Mouse (Mus musculus) forebrain, embryonic 16.5 days (tissue): ENCODE measurements around the gene Dis3l. TPM values are rescaled to one million over a fixed set of nuclear protein-coding genes. Genes with fewer than 3 reads are reported as not detected.
A peak's percentile ranks its signal among the peaks of the same experiment; 100 is the strongest.

Experiments
- ATAC-seq: fragments of 200-750 bp; cut with Nextera tagmentation; 2 replicates; pipeline ENCODE4 v1.8.0; 2017; ENCODE audit warnings: mild to moderate bottlenecking, moderate library complexity
- H3K27ac ChIP-seq: fragments of 300-500 bp; sonication (generic); 2 replicates; pipeline ENCODE4 v1.5.1; 2014; ENCODE audit warnings: low read length, control low read depth
- H3K27me3 ChIP-seq: fragments of 300-500 bp; sonication (generic); replicated peaks from 2 replicates; pipeline ENCODE4 v1.6.1; 2014; ENCODE audit warnings: low read length; ENCODE audit not compliant: control insufficient read depth, insufficient read depth
- H3K36me3 ChIP-seq: fragments of 300-500 bp; sonication (generic); 2 replicates; pipeline ENCODE4 v1.6.1; 2014; ENCODE audit not compliant: control insufficient read depth, insufficient read depth
- H3K4me1 ChIP-seq: fragments of 300-500 bp; sonication (generic); replicated peaks from 2 replicates; pipeline ENCODE4 v1.6.1; 2014; ENCODE audit warnings: low read length; ENCODE audit not compliant: control insufficient read depth, insufficient read depth
- H3K4me2 ChIP-seq: fragments of 300-500 bp; sonication (generic); 2 replicates; pipeline ENCODE4 v1.6.1; 2014; ENCODE audit warnings: mild to moderate bottlenecking, low read length, control low read depth
- H3K4me3 ChIP-seq: fragments of 300-500 bp; sonication (generic); replicated peaks from 2 replicates; pipeline ENCODE4 v1.5.1; 2014; ENCODE audit warnings: mild to moderate bottlenecking, low read length, control low read depth
- H3K9ac ChIP-seq: fragments of 300-500 bp; sonication (generic); replicated peaks from 2 replicates; pipeline ENCODE4 v1.6.1; 2014; ENCODE audit warnings: low read depth, low read length, control low read depth
- H3K9me3 ChIP-seq: fragments of 300-500 bp; sonication (generic); 2 replicates; pipeline ENCODE4 v1.6.1; 2016; ENCODE audit warnings: low read length; ENCODE audit not compliant: control insufficient read depth
- WGBS: fragments of 180-500 bp; shearing (Covaris S2); extraction: QIAGEN DNeasy Blood & Tissue Kit; methylation state at CpG from one replicate; pipeline ENCODE4 v1.1.7; 2014; 5-methylcytosine and 5-hydroxymethylcytosine counted together
- polyA plus RNA-seq: library from polyadenylated mRNA; unstranded; fragments of >200 nt; fragmentation: Nextera tagmentation; extraction: Ambion mirVana; gene quantifications from 2 replicates; pipeline ENCODE4 v1.2.1, GENCODE M21; 2015

Dis3l gene
- polyA plus RNA-seq, 1 experiment from 2014 or later, result 25.9 TPM

- peak overlapping the region; percentile 75 for H3K4me2 ChIP-seq
- no peaks in the 10 kb centered on the region for H3K36me3 ChIP-seq
- 65% methylated on average over 5 of the region's 5 CpGs for WGBS
- H3K4me1 ChIP-seq, result peaks cover 9% of the 10 kb centered on the region
- H3K27ac ChIP-seq, result no peak overlapping the region
- no peak for ATAC-seq
- no peaks in the 10 kb centered on the region for H3K27me3 ChIP-seq
- H3K9ac ChIP-seq, result peak overlapping the region; percentile 95
- H3K9me3 ChIP-seq, result no peaks in the 10 kb centered on the region
- H3K4me3 ChIP-seq, result peak overlapping the region; percentile 91
These were observed 58.6 kb downstream of the Dis3l start for GRCm38 (mm10) chr9:64282404-64282987.

DNA sequence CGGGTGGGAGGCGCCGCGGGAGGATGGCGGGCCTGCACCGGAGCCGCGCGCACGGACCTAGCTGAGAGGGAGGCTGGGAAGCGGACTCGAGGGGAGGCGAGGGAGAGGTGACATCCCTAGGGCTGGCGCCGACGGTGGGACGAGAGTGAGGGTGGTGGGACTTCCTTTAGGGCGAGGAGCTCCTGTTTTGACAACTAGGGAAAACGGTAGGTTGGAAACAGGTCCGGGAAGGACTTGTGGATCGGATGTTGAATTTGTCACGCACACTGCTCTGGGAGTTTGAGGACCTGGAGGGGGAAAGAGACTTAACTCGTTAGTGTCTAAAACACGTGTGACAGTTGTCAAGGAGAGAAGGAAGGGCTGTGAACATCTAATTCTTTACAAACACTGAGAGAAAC is 59.3 kb downstream of the Dis3l start:
- Histone ChIP-seq H3K36me3 (no peaks in the 10 kb centered on the region), H3K4me3 (peak overlapping the region; percentile 91), H3K4me1 (peaks cover 9% of the 10 kb centered on the region), H3K4me2 (peak overlapping the region; percentile 75), H3K27ac (peak overlapping the region; percentile 91), H3K27me3 (no peaks in the 10 kb centered on the region), H3K9ac (peak overlapping the region; percentile 95), H3K9me3 (no peaks in the 10 kb centered on the region)
- peak; percentile 92 for ATAC-seq
- under 1% methylated on average over 24 of the region's 24 CpGs for WGBS

- Histone ChIP-seq H3K9me3 (no peaks in the 10 kb centered on the region), H3K27ac (peak within 1 kb of the TSS; percentile 91), H3K4me2 (peak within 1 kb of the TSS; percentile 75), H3K4me1 (peaks cover 9% of the 10 kb centered on the region), H3K36me3 (no peaks in the 10 kb centered on the region), H3K9ac (peak within 1 kb of the TSS; percentile 95), H3K4me3 (peak within 1 kb of the TSS; percentile 91), H3K27me3 (no peaks in the 10 kb centered on the region)
- WGBS, result 3% methylated on average over 46 of the region's 46 CpGs
- peak; percentile 98 for ATAC-seq
These were observed 59.8 kb downstream of the Dis3l start, which contains the start of gene Tipin for GRCm38 (mm10) chr9:64281105-64281780. Gene Tipin, plus strand, starts transcription at chr9:64281581.

- no peak overlapping the region for H3K4me2 ChIP-seq
- WGBS, result 94% methylated on average over 6 of the region's 6 CpGs
- peaks cover 9% of the 10 kb centered on the region for H3K4me1 ChIP-seq
- H3K36me3 ChIP-seq, result no peaks in the 10 kb centered on the region
- no peak overlapping the region for H3K27ac ChIP-seq
- ATAC-seq, result no peak
- no peak overlapping the region for H3K9ac ChIP-seq
- no peaks in the 10 kb centered on the region for H3K9me3 ChIP-seq
- no peak overlapping the region for H3K4me3 ChIP-seq
- no peaks in the 10 kb centered on the region for H3K27me3 ChIP-seq
These were observed 62.3 kb downstream of the Dis3l start for GRCm38 (mm10) chr9:64278665-64279310.

- H3K4me3 ChIP-seq, result no peak overlapping the region
- H3K4me1 ChIP-seq, result peaks cover 9% of the 10 kb centered on the region
- H3K27ac ChIP-seq, result no peak overlapping the region
- no peaks in the 10 kb centered on the region for H3K27me3 ChIP-seq
- H3K9me3 ChIP-seq, result no peaks in the 10 kb centered on the region
- WGBS, result 70% methylated on average over 8 of the region's 8 CpGs
- H3K36me3 ChIP-seq, result no peaks in the 10 kb centered on the region
- H3K4me2 ChIP-seq, result no peak overlapping the region
- ATAC-seq, result no peak
- H3K9ac ChIP-seq, result no peak overlapping the region
These were observed 63.4 kb downstream of the Dis3l start for GRCm38 (mm10) chr9:64277706-64278105.

GRCm38 (mm10) chr9:64274919-64275318 is 66.2 kb downstream of the Dis3l start:
- no peak overlapping the region for H3K27ac ChIP-seq
- no peak overlapping the region for H3K4me3 ChIP-seq
- ATAC-seq, result no peak
- H3K4me1 ChIP-seq, result no peaks in the 10 kb centered on the region
- no peak overlapping the region for H3K4me2 ChIP-seq
- H3K9me3 ChIP-seq, result no peaks in the 10 kb centered on the region
- no peaks in the 10 kb centered on the region for H3K27me3 ChIP-seq
- H3K9ac ChIP-seq, result no peak overlapping the region
- WGBS, result 67% methylated on average over 1 of the region's 1 CpGs
- H3K36me3 ChIP-seq, result no peaks in the 10 kb centered on the region

DNA sequence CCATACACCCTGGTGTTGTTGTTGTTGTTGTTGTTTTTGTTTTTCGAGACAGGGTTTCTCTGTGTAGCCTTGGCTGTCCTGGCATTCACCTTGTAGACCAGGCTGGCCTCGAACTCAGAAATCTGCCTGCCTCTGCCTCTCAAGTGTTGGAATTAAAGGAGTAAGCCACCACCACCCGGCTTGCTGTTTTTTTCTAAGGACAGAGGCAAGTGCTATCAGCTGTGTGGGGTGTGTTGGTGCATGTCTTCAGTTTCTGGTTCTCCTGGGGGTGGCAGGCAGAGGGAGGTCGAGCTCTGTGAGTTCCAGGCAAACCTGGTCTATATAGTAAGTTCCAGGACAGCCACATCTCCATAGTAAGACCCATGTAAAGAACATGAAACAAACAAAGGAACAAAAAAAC is 66.8 kb downstream of the Dis3l start:
- ATAC-seq, result no peak
- H3K4me1 ChIP-seq, result no peaks in the 10 kb centered on the region

GRCm38 (mm10) chr9:64273757-64274156 is 67.3 kb downstream of the Dis3l start:
- no peaks in the 10 kb centered on the region for H3K4me1 ChIP-seq
- no peak overlapping the region for H3K9ac ChIP-seq
- no peak for ATAC-seq
- no peak overlapping the region for H3K4me2 ChIP-seq
- no peaks in the 10 kb centered on the region for H3K36me3 ChIP-seq
- no peak overlapping the region for H3K27ac ChIP-seq
- no peaks in the 10 kb centered on the region for H3K27me3 ChIP-seq
- WGBS, result 77% methylated on average over 4 of the region's 4 CpGs
- no peak overlapping the region for H3K4me3 ChIP-seq
- no peaks in the 10 kb centered on the region for H3K9me3 ChIP-seq

More for the DNA sequence above, 66.8 kb downstream of the Dis3l start:
- WGBS, result 89% methylated on average over 4 of the region's 4 CpGs
- Histone ChIP-seq H3K4me3 (no peak overlapping the region), H3K27ac (no peak overlapping the region), H3K9ac (no peak overlapping the region), H3K4me2 (no peak overlapping the region), H3K36me3 (no peaks in the 10 kb centered on the region), H3K9me3 (no peaks in the 10 kb centered on the region), H3K27me3 (no peaks in the 10 kb centered on the region)

GRCm38 (mm10) chr9:64272611-64273010 is 68.5 kb downstream of the Dis3l start:
- no peak overlapping the region for H3K27ac ChIP-seq
- H3K36me3 ChIP-seq, result no peaks in the 10 kb centered on the region
- H3K4me1 ChIP-seq, result no peaks in the 10 kb centered on the region
- ATAC-seq, result no peak
- H3K9ac ChIP-seq, result no peak overlapping the region
- no peak overlapping the region for H3K4me3 ChIP-seq
- 49% methylated on average over 7 of the region's 7 CpGs for WGBS
- H3K9me3 ChIP-seq, result no peaks in the 10 kb centered on the region
- no peak overlapping the region for H3K4me2 ChIP-seq
- no peaks in the 10 kb centered on the region for H3K27me3 ChIP-seq
